Mouse (Mus musculus): ENCODE data around the gene Asb8. TPM values are rescaled to one million over a fixed set of nuclear protein-coding genes. Genes with fewer than 3 reads are reported as not detected.

Asb8 gene
- polyA plus RNA-seq, 1 experiment from 2014 or later, result 51.1 TPM

GRCm38 (mm10) chr15:98094905-98095304 is 70.5 kb downstream of the Asb8 start:
- Histone ChIP-seq H3K27me3 (replicated peaks; ENCODE audit: control insufficient read depth, insufficient read depth, low read length) (no peaks in the 10 kb centered on the region), H3K4me1 (replicated peaks; ENCODE audit: control insufficient read depth, insufficient read depth, low read length) (peaks cover 11% of the 10 kb centered on the region), H3K27ac (ENCODE audit: low read length) (no peak overlapping the region), H3K4me3 (replicated peaks; ENCODE audit: low read length) (no peak overlapping the region), H3K9ac (replicated peaks; ENCODE audit: low read depth, low read length) (no peak overlapping the region), H3K36me3 (ENCODE audit: control insufficient read depth, insufficient read depth) (no peaks in the 10 kb centered on the region), H3K9me3 (ENCODE audit: control insufficient read depth, low read length) (no peaks in the 10 kb centered on the region), H3K4me2 (ENCODE audit: low read length) (no peak overlapping the region)
- WGBS, result 88% methylated on average over 12 of the region's 12 CpGs
- no peak for ATAC-seq

GRCm38 (mm10) chr15:98093121-98094011 is 72.1 kb downstream of the Asb8 start, which contains the start of gene Senp1:
TSS of gene Senp1 (minus strand) at chr15:98093744.
- H3K27me3 ChIP-seq (replicated peaks; ENCODE audit: control insufficient read depth, insufficient read depth, low read length), result no peaks in the 10 kb centered on the region
- H3K9ac ChIP-seq (replicated peaks; ENCODE audit: low read depth, low read length), result peak within 1 kb of the TSS; percentile 93
- whole genome bisulfite sequencing, result under 1% methylated on average over 58 of the region's 58 CpGs
- peak within 1 kb of the TSS; percentile 83 for H3K4me2 ChIP-seq (ENCODE audit: low read length)
- ATAC-seq, result peak; percentile 92
- peak within 1 kb of the TSS; percentile 92 for H3K27ac ChIP-seq (ENCODE audit: low read length)
- H3K4me3 ChIP-seq (replicated peaks; ENCODE audit: low read length), result peak within 1 kb of the TSS; percentile 97
- no peaks in the 10 kb centered on the region for H3K36me3 ChIP-seq (ENCODE audit: control insufficient read depth, insufficient read depth)
- H3K9me3 ChIP-seq (ENCODE audit: control insufficient read depth, low read length), result no peaks in the 10 kb centered on the region
- peaks cover 11% of the 10 kb centered on the region for H3K4me1 ChIP-seq (replicated peaks; ENCODE audit: control insufficient read depth, insufficient read depth, low read length)

DNA sequence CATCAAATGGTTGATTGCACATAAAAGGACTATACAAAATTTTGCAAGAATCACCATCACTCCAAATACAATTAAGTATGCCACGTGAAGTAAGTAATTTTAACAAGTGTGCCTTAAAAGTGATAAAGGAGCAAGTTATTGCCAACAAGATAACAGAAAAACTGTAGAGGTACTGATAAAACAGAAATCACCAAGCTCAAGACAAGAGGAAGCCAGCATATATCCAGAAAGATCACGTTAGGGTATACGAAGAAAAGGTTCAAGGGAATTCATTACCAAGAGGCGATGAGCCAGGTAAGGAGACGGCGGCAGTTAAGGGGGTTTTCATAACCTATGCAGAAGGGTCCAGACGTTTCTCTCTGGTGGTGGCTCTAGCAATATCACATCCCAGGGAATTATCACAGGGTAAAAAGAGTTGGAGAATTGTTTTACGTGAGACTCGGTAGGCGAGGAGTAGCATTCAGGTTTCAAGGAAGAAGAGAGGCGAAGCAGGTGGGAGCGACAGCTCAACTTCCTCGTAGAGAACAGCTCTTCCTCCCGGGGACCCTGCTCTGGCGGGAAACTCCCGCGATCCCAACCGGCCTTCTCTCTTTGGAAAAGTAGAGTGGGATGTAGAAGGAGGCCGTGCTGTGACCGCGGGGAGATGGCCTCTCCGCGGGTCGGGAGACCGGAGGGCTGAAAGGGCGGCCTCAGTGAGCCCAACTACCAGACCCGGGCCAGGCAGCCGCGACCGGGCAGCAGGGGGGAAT is 72.9 kb downstream of the Asb8 start, which contains the start of gene Pfkm:
TSS of gene Pfkm (plus strand) at position 218 of the 749 bp plus-strand sequence.
- no peak; the same call in 1 of the 2 replicates for ATAC-seq
- Histone ChIP-seq H3K4me2 (ENCODE audit: low read length) (peak within 1 kb of the TSS; percentile 83), H3K4me3 (replicated peaks; ENCODE audit: low read length) (peak within 1 kb of the TSS; percentile 97)

DNA sequence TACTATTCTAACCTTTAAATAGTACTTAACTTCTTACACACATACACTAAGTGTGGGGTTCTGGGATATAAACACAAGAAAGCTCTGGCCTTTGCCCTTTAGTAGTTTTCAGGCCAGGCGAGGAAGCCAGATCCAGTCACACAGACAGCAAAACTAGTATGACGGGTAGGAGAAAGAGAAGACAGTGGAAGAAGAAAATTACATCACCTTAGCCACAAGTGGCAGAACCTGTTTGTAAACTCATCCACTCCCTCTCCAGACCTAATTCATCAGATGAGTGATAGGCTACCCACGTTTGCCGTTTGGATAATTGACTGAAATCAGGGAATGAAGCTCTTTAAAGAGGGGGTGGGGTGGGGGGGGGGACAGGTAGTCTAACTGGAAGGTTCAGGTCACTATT is 73.6 kb downstream of the Asb8 start:
- H3K4me2 ChIP-seq (ENCODE audit: low read length), result peak overlapping the region; percentile 83
- no peak overlapping the region for H3K27ac ChIP-seq (ENCODE audit: low read length)
- H3K27me3 ChIP-seq (replicated peaks; ENCODE audit: control insufficient read depth, insufficient read depth, low read length), result no peaks in the 10 kb centered on the region
- no peaks in the 10 kb centered on the region for H3K36me3 ChIP-seq (ENCODE audit: control insufficient read depth, insufficient read depth)
- ATAC-seq, result no peak
- H3K4me3 ChIP-seq (replicated peaks; ENCODE audit: low read length), result peak overlapping the region; percentile 97
- H3K9ac ChIP-seq (replicated peaks; ENCODE audit: low read depth, low read length), result no peak overlapping the region
- no peaks in the 10 kb centered on the region for H3K9me3 ChIP-seq (ENCODE audit: control insufficient read depth, low read length)
- H3K4me1 ChIP-seq (replicated peaks; ENCODE audit: control insufficient read depth, insufficient read depth, low read length), result peaks cover 11% of the 10 kb centered on the region
- 31% methylated on average over 4 of the region's 4 CpGs for WGBS

More for the DNA sequence above, 72.9 kb downstream of the Asb8 start, which contains the start of gene Pfkm:
- WGBS, result under 1% methylated on average over 30 of the region's 30 CpGs
- Histone ChIP-seq H3K36me3 (ENCODE audit: control insufficient read depth, insufficient read depth) (no peaks in the 10 kb centered on the region), H3K9me3 (ENCODE audit: control insufficient read depth, low read length) (no peaks in the 10 kb centered on the region), H3K4me1 (replicated peaks; ENCODE audit: control insufficient read depth, insufficient read depth, low read length) (peaks cover 11% of the 10 kb centered on the region), H3K9ac (replicated peaks; ENCODE audit: low read depth, low read length) (peak within 1 kb of the TSS; percentile 93), H3K27ac (ENCODE audit: low read length) (peak within 1 kb of the TSS; percentile 92), H3K27me3 (replicated peaks; ENCODE audit: control insufficient read depth, insufficient read depth, low read length) (no peaks in the 10 kb centered on the region)

GRCm38 (mm10) chr15:98089421-98090183 is 75.8 kb downstream of the Asb8 start:
- Histone ChIP-seq H3K36me3 (ENCODE audit: control insufficient read depth, insufficient read depth) (peaks cover 2% of the 10 kb centered on the region; the same call in 1 of the 2 replicates), H3K4me3 (replicated peaks; ENCODE audit: low read length) (no peak overlapping the region), H3K27ac (ENCODE audit: low read length) (no peak overlapping the region), H3K4me2 (ENCODE audit: low read length) (no peak overlapping the region), H3K4me1 (replicated peaks; ENCODE audit: control insufficient read depth, insufficient read depth, low read length) (peaks cover 11% of the 10 kb centered on the region), H3K27me3 (replicated peaks; ENCODE audit: control insufficient read depth, insufficient read depth, low read length) (no peaks in the 10 kb centered on the region), H3K9me3 (ENCODE audit: control insufficient read depth, low read length) (no peaks in the 10 kb centered on the region), H3K9ac (replicated peaks; ENCODE audit: low read depth, low read length) (no peak overlapping the region)
- ATAC-seq, result no peak
- 78% methylated on average over 9 of the region's 9 CpGs for WGBS

- Histone ChIP-seq H3K4me3 (replicated peaks; ENCODE audit: low read length) (no peak overlapping the region), H3K27ac (ENCODE audit: low read length) (no peak overlapping the region), H3K27me3 (replicated peaks; ENCODE audit: control insufficient read depth, insufficient read depth, low read length) (no peaks in the 10 kb centered on the region), H3K9ac (replicated peaks; ENCODE audit: low read depth, low read length) (no peak overlapping the region), H3K9me3 (ENCODE audit: control insufficient read depth, low read length) (no peaks in the 10 kb centered on the region), H3K4me2 (ENCODE audit: low read length) (no peak overlapping the region), H3K36me3 (ENCODE audit: control insufficient read depth, insufficient read depth) (peaks cover 2% of the 10 kb centered on the region; the same call in 1 of the 2 replicates), H3K4me1 (replicated peaks; ENCODE audit: control insufficient read depth, insufficient read depth, low read length) (peaks cover 10% of the 10 kb centered on the region)
- 93% methylated on average over 1 of the region's 1 CpGs for WGBS
- ATAC-seq, result no peak
These were observed 76.5 kb downstream of the Asb8 start for GRCm38 (mm10) chr15:98088889-98089288.

Other genes starting within 250 kb of the Asb8 start
- 64.8 and 66.9 TPM in 2 replicates for gene Tmem106c, start 201.4 kb downstream of the Asb8 start, polyA plus RNA-seq (2015; fragmentation: Nextera tagmentation; extraction: Ambion mirVana)
- 16.6 and 35.1 TPM in 2 replicates for gene Col2a1, start 160.9 kb downstream of the Asb8 start, polyA plus RNA-seq (2015; fragmentation: Nextera tagmentation; extraction: Ambion mirVana)
- gene Pfkm, start 73.0 kb downstream of the Asb8 start, polyA plus RNA-seq (2015; fragmentation: Nextera tagmentation; extraction: Ambion mirVana), result 93.3 and 97.0 TPM in 2 replicates
- 26.9 and 30.9 TPM in 2 replicates for gene Senp1, start 71.9 kb downstream of the Asb8 start, polyA plus RNA-seq (2015; fragmentation: Nextera tagmentation; extraction: Ambion mirVana)
- 29.7 and 50.4 TPM in 2 replicates for gene Ccdc184, start 1.5 kb upstream of the Asb8 start, polyA plus RNA-seq (2015; fragmentation: Nextera tagmentation; extraction: Ambion mirVana)
- gene Olfr288, start 29.9 kb upstream of the Asb8 start, polyA plus RNA-seq (2015; fragmentation: Nextera tagmentation; extraction: Ambion mirVana), result not detected in 2 replicates
- not detected in 2 replicates for gene Gm44579, start 55.4 kb upstream of the Asb8 start, polyA plus RNA-seq (2015; fragmentation: Nextera tagmentation; extraction: Ambion mirVana)
- not detected in 2 replicates for gene Olfr287, start 55.4 kb upstream of the Asb8 start, polyA plus RNA-seq (2015; fragmentation: Nextera tagmentation; extraction: Ambion mirVana)
- not detected in 2 replicates for gene Olfr286, start 68.8 kb upstream of the Asb8 start, polyA plus RNA-seq (2015; fragmentation: Nextera tagmentation; extraction: Ambion mirVana)
- not detected in 2 replicates for gene H1fnt, start 91.7 kb upstream of the Asb8 start, polyA plus RNA-seq (2015; fragmentation: Nextera tagmentation; extraction: Ambion mirVana)
- gene Zfp641, start 130.5 kb upstream of the Asb8 start, polyA plus RNA-seq (2015; fragmentation: Nextera tagmentation; extraction: Ambion mirVana), result 3.9 and 5.7 TPM in 2 replicates
- gene Olfr285, start 151.7 kb upstream of the Asb8 start, polyA plus RNA-seq (2015; fragmentation: Nextera tagmentation; extraction: Ambion mirVana), result not detected in 2 replicates
- gene Olfr284, start 175.4 kb upstream of the Asb8 start, polyA plus RNA-seq (2015; fragmentation: Nextera tagmentation; extraction: Ambion mirVana), result not detected in 2 replicates
- not detected in 2 replicates for gene Olfr283, start 215.3 kb upstream of the Asb8 start, polyA plus RNA-seq (2015; fragmentation: Nextera tagmentation; extraction: Ambion mirVana)

Data from forebrain, embryonic 16.5 days (tissue).